In the genomic region with DNA sequence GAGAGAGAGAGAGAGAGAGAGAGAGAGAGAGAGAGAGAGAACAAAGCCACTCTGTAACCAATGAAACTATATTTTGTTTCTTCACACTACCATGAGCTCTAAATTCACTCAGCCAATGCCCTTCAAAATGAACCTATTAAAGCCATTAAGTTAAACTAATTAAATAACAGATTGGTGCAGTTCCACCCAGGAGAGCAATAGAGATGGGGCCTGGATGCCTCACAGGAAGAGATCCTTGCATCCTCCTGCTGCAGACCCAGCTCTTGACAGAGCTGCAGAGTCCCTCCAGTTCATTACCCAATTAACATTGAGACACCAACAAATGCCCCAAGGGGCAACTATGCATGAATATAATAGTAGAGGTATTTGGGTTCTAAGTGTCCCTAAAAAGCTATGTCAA, we compare ENCODE assay signal across 23 mouse cellular contexts.
"Had no signal": no experiment of that assay in that cellular context is flagged by ENCODE, and none has a peak within 500 bp of the region (broad histone marks: within the 10 kb centered on the region; RNA-seq: fewer than 3 reads in every experiment).

No protein-coding gene starts in this region.

- DNase-seq: forebrain, postnatal 0 days; gastrocnemius, postnatal 14 days; gastrocnemius, postnatal 36 days; heart, adult 18-20 months; heart, postnatal 14 days; heart, postnatal 36 days; kidney, adult 11 months; kidney, adult 2 months; kidney, adult 9 months; kidney, postnatal 14 days; kidney, postnatal 36 days; liver; liver, embryonic 13.5 days had no signal

- H3K9me3 ChIP-seq: heart, embryonic 10.5 days; heart, embryonic 12.5 days; hindbrain, embryonic 15.5 days; kidney, embryonic 15.5 days; limb, embryonic 10.5 days; limb, embryonic 12.5 days; liver, embryonic 13.5 days had no signal

- H3K4me1 ChIP-seq: hindbrain, embryonic 15.5 days; kidney, embryonic 15.5 days; limb, embryonic 10.5 days; limb, embryonic 12.5 days; liver, embryonic 13.5 days had no signal

- ATAC-seq: forebrain, postnatal 0 days; intestine, embryonic 16.5 days had no signal

- H3K27ac ChIP-seq: heart, embryonic 10.5 days; hindbrain, embryonic 15.5 days; kidney, embryonic 15.5 days; kidney, postnatal 0 days; left cerebral cortex, adult 2 months; limb, embryonic 10.5 days; limb, embryonic 12.5 days; liver, embryonic 13.5 days had no signal

- H3K27me3 ChIP-seq: heart, embryonic 12.5 days; hindbrain, embryonic 15.5 days; kidney, embryonic 15.5 days; limb, embryonic 12.5 days; liver, embryonic 13.5 days had no signal

- H3K36me3 ChIP-seq: hindbrain, embryonic 15.5 days; kidney, embryonic 15.5 days; limb, embryonic 12.5 days had no signal

- H3K9ac ChIP-seq: forebrain, postnatal 0 days; heart, embryonic 12.5 days; hindbrain, embryonic 15.5 days; kidney, embryonic 15.5 days; limb, embryonic 12.5 days; liver, embryonic 13.5 days had no signal

- H3K4me3 ChIP-seq: heart, embryonic 10.5 days; heart, embryonic 12.5 days; hindbrain, embryonic 15.5 days; kidney, embryonic 15.5 days; left cerebral cortex, adult 2 months; limb, embryonic 10.5 days; limb, embryonic 12.5 days; liver, embryonic 13.5 days had no signal

- H3K4me2 ChIP-seq: heart, embryonic 12.5 days; hindbrain, embryonic 15.5 days; kidney, embryonic 15.5 days; limb, embryonic 12.5 days; liver, embryonic 11.5 days; liver, embryonic 13.5 days had no signal
